Mouse (Mus musculus) forebrain, embryonic 15.5 days (tissue): Measurements from ENCODE around the gene E130311K13Rik. TPM values are rescaled to one million over a fixed set of nuclear protein-coding genes. Genes with fewer than 3 reads are reported as not detected.

Source experiments
- ATAC-seq: fragments of 200-750 bp; cut with Nextera tagmentation; replicated peaks from 2 replicates; pipeline ENCODE4 v1.8.0; 2017; ENCODE audit warnings: mild to moderate bottlenecking, moderate TSS enrichment, moderate library complexity
- H3K27ac ChIP-seq: fragments of 300-500 bp; sonication (generic); replicated peaks from 2 replicates; pipeline ENCODE4 v1.5.1; 2015; ENCODE audit warnings: mild to moderate bottlenecking, inconsistent platforms
- H3K27me3 ChIP-seq: fragments of 300-500 bp; sonication (generic); 2 replicates; pipeline ENCODE4 v1.6.1; 2015; ENCODE audit warnings: inconsistent platforms
- H3K36me3 ChIP-seq: fragments of 300-500 bp; sonication (generic); 2 replicates; pipeline ENCODE4 v1.6.1; 2015; ENCODE audit warnings: mild to moderate bottlenecking, inconsistent platforms
- H3K4me1 ChIP-seq: fragments of 300-500 bp; sonication (generic); 2 replicates; pipeline ENCODE4 v1.6.1; 2015; ENCODE audit warnings: inconsistent platforms
- H3K4me2 ChIP-seq: fragments of 300-500 bp; sonication (generic); replicated peaks from 2 replicates; pipeline ENCODE4 v1.6.1; 2015; ENCODE audit warnings: mild to moderate bottlenecking, inconsistent platforms
- H3K4me3 ChIP-seq: fragments of 300-500 bp; sonication (generic); 2 replicates; pipeline ENCODE4 v1.5.1; 2015; ENCODE audit warnings: mild to moderate bottlenecking, inconsistent platforms
- H3K9ac ChIP-seq: fragments of 300-500 bp; sonication (generic); replicated peaks from 2 replicates; pipeline ENCODE4 v1.6.1; 2015; ENCODE audit warnings: mild to moderate bottlenecking, inconsistent platforms
- H3K9me3 ChIP-seq: fragments of 300-500 bp; sonication (generic); 2 replicates; pipeline ENCODE4 v1.6.1; 2016; ENCODE audit warnings: inconsistent platforms
- whole genome bisulfite sequencing: fragments of 180-500 bp; shearing (Covaris S2); methylation state at CpG from one replicate; pipeline ENCODE4 v1.1.7; 2015; ENCODE audit warnings: mixed read lengths; 5-methylcytosine and 5-hydroxymethylcytosine counted together
- polyA plus RNA-seq: library from polyadenylated mRNA; unstranded; fragments of >200 nt; fragmentation: Nextera tagmentation; extraction: Ambion mirVana; gene quantifications from 2 replicates; pipeline ENCODE4 v1.2.1, GENCODE M21; 2015

The E130311K13Rik gene
- polyA plus RNA-seq = 6.6 TPM in 2 replicates

DNA sequence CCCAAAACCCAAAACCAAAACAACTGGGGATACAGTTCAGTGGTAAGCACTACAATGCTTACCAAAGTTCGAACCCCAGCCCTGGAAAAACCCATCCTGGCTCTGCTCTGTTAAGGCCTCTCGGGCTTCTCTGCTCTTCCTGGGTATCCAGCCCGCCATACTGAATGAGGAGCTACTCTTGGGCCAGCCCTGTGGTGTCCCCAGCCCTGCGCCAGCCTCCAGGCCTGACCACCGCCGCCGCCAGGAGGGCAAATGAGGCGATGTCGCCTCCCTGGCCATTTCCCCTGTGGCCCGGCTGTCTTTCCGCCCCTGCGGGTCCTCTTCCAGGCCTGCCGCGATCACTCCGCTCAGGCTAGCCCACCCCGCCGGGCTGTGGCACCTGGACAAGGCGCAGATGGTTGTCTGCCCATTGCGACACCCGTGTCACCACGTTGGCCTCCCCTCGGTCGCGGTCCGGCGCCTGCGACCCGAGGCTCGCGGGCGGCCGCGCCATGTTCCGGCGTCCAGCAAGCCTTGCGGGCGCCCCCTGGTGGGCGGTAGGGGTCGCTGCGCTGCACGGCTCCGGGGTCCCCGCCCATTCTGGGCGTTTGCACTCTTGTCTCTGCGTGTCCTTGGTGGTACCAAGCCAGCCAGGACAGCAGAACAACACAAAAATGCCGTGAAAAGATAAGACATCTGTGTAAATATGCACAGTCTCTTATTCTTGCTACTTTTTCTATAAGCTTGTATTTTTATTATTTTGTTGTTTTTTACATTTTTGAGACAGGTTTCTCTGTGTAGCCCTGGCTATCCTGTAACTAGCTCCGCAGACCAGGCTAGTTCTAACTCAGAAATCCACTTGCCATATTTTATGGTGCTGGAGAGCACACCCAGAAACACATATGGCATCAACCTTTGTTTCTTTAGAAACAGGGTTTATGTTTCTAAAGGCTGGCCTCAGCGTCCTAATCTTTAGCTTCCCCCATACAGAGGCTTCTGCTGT lies at the start of gene E130311K13Rik:
TSS of gene E130311K13Rik (minus strand) at position 595 of the 982 bp plus-strand sequence.
- WGBS = 5% methylated on average over 46 of the region's 48 CpGs
- no peaks in the 10 kb centered on the region for H3K27me3 ChIP-seq

GRCm38 (mm10) chr3:63977895-63978294 lies 48.6 kb upstream of the E130311K13Rik start:
- Histone ChIP-seq H3K4me3 (no peak overlapping the region), H3K9ac (no peak overlapping the region), H3K4me2 (peak overlapping the region; percentile 57), H3K27me3 (no peaks in the 10 kb centered on the region), H3K4me1 (peaks cover 27% of the 10 kb centered on the region), H3K9me3 (no peaks in the 10 kb centered on the region), H3K36me3 (peaks cover 17% of the 10 kb centered on the region; the same call in 1 of the 2 replicates), H3K27ac (no peak overlapping the region)
- no peak for ATAC-seq
- WGBS = 74% methylated on average over 4 of the region's 4 CpGs

More for the DNA sequence above, at the start of gene E130311K13Rik:
- peak within 1 kb of the TSS; percentile 70 for H3K27ac ChIP-seq
- peak within 1 kb of the TSS; percentile 96 for H3K9ac ChIP-seq
- H3K36me3 ChIP-seq = no peaks in the 10 kb centered on the region
- peak within 1 kb of the TSS; percentile 86 for H3K4me3 ChIP-seq
- peak; percentile 96 for ATAC-seq
- H3K4me2 ChIP-seq = peak within 1 kb of the TSS; percentile 75
- no peaks in the 10 kb centered on the region for H3K4me1 ChIP-seq
- no peaks in the 10 kb centered on the region for H3K9me3 ChIP-seq

DNA sequence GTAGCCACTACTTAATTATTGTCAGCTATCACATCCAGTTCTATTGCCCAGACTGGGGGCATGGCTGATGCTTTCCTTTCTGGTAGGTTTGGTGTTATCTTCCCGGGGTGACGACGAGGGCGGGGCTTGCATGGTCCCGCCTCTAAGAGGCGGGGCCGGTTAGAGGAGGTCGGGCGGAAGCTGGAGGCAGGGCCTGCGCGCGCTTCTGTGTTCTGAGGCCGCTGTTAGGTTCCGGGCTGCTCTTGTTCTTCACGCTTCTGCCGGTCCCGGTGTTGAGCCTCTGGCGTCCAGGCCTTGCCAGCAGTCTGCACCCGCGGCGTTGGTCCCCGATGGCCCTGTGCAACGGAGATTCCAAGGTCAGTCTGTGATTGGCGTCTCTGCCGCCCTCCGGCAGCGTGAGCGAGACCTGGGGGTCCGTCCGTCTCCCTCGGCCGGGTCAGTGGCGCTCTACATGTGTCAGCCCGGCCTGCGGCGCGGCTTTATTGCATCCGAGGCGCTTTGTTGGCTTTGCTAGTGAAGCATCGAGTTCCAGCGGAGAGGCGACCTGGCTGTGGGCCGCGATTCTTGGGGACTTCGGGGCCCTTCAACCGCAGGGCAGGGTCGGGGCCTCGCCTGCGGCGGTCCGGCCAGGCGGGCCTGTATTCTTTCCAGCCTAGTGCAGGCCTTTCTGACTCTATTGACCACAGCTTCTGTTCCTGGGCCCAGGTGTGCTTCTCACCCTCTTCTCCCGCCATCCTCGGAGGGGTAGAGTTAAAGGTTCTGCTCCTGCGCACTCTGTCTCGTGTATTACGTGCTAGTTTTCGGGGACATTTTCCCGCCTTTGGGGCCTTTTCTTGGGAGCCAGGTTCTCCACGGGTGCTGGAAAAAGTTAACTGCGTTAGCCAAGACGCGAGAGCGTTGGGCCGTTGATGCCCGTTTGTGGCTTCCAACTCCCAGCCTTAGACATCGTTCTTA lies 47.0 kb upstream of the E130311K13Rik start, which contains the start of gene Gmps:
TSS of gene Gmps (plus strand) at position 152 of the 954 bp plus-strand sequence.
- Histone ChIP-seq H3K36me3 (peaks cover 7% of the 10 kb centered on the region; the same call in 1 of the 2 replicates), H3K9ac (peak within 1 kb of the TSS; percentile 84), H3K4me3 (peak within 1 kb of the TSS; percentile 77), H3K4me2 (peak within 1 kb of the TSS; percentile 57), H3K27ac (peak within 1 kb of the TSS; percentile 81), H3K27me3 (no peaks in the 10 kb centered on the region), H3K9me3 (no peaks in the 10 kb centered on the region), H3K4me1 (peaks cover 27% of the 10 kb centered on the region)
- peak; percentile 100 for ATAC-seq
- under 1% methylated on average over 67 of the region's 67 CpGs for WGBS

DNA sequence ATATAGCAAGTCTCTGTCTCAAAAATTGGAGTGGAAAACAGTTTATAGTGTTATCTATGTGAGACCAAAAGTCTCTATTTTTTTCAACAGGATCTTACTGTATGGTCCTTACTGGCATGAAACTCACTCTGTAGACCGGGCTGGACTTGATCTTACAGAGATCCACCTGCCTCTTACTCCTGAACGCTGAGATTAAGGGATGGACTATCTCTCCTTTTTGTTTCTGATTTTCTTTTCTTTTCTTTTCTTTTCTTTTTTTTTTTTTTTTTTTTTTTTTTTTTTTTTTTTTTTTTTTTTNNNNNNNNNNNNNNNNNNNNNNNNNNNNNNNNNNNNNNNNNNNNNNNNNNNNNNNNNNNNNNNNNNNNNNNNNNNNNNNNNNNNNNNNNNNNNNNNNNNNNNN lies 36.7 kb upstream of the E130311K13Rik start:
- Histone ChIP-seq H3K27ac (no peak overlapping the region), H3K36me3 (no peaks in the 10 kb centered on the region), H3K9me3 (no peaks in the 10 kb centered on the region), H3K4me3 (no peak overlapping the region), H3K27me3 (peaks cover 13% of the 10 kb centered on the region; the same call in 1 of the 2 replicates), H3K9ac (no peak overlapping the region), H3K4me1 (peaks cover 30% of the 10 kb centered on the region), H3K4me2 (no peak overlapping the region)
- 74% methylated on average over 2 of the region's 2 CpGs for WGBS
- no peak for ATAC-seq

GRCm38 (mm10) chr3:63964922-63965249 lies 35.6 kb upstream of the E130311K13Rik start:
- Histone ChIP-seq H3K27me3 (peaks cover 13% of the 10 kb centered on the region; the same call in 1 of the 2 replicates), H3K36me3 (no peaks in the 10 kb centered on the region), H3K27ac (peak overlapping the region; percentile 92), H3K4me2 (peak overlapping the region; percentile 83), H3K4me3 (peak overlapping the region; percentile 92), H3K9ac (no peak overlapping the region), H3K4me1 (peaks cover 32% of the 10 kb centered on the region), H3K9me3 (no peaks in the 10 kb centered on the region)
- WGBS = 81% methylated on average over 6 of the region's 6 CpGs
- no peak for ATAC-seq

DNA sequence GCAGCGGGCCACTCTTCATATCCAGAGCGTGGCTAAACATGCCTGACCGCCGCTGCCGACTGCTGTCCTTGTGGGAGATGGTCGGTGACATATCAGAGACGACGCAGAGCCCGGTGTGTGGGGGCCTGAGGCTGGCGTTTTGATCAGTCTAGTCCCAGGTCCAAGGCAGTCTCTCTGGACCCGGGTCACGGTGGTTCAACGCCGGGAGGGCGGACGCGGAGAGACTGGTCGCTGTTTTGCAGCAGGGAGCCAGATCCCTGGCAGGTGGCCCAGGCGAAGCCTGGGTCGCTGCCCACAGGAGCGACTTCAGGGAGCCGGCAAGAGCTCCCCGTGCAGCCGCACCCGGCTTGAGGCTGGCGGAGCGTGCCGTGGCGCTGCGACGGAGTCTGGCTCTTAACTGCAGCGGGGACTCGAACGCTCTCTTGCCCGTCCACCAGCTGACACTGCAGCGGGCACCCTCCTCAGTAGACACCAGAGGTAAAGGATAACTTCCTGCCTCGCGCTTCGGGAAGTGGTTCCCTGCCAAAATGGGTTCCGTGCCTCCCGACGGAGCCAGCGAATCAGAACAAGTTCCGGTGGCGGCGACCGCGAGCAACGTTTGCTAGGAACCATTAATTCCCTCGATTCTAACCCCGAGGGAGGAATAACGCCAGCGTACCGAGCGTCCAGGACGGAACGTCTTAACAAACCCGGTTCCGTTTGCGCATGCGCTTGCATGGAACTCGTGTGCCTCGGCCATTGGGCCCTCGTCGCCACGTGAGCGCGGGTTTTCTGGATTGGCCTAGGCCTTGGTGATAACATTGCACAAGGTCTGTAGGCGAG lies 35.0 kb upstream of the E130311K13Rik start, which contains the start of gene Slc33a1:
TSS of gene Slc33a1 (minus strand) at position 669 of the 822 bp plus-strand sequence.
- peak; percentile 98 for ATAC-seq

GRCm38 (mm10) chr3:63963421-63964099 lies 34.3 kb upstream of the E130311K13Rik start:
- peaks cover 37% of the 10 kb centered on the region for H3K4me1 ChIP-seq
- WGBS = 8% methylated on average over 25 of the region's 25 CpGs
- no peak for ATAC-seq

More for the DNA sequence above, 35.0 kb upstream of the E130311K13Rik start, which contains the start of gene Slc33a1:
- Histone ChIP-seq H3K27ac (peak within 1 kb of the TSS; percentile 92), H3K4me1 (peaks cover 36% of the 10 kb centered on the region), H3K27me3 (peaks cover 13% of the 10 kb centered on the region; the same call in 1 of the 2 replicates), H3K9me3 (no peaks in the 10 kb centered on the region), H3K4me2 (peak within 1 kb of the TSS; percentile 83), H3K36me3 (no peaks in the 10 kb centered on the region), H3K9ac (peak within 1 kb of the TSS; percentile 74), H3K4me3 (peak within 1 kb of the TSS; percentile 92)
- WGBS = under 1% methylated on average over 69 of the region's 69 CpGs

DNA sequence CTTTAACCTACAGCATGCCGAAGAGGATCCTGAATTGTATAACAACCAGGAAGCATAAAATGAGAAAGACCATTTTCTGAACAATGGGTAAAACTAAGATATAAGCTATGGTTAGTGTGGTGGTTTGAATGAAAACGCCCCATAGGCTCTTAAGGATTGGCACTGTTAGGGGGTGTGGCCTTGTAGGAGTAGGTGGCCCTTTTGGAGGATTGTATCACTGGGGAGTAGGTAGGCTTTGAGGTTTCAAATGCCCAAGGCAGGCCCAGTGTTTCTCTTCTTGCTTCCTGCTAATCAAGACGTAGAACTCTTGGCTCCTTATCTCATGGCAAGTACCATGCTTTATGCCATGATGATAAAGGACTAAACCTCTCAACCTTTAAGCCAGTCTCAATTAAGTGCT lies 20.6 kb upstream of the E130311K13Rik start:
- no peaks in the 10 kb centered on the region for H3K27me3 ChIP-seq
- no peak overlapping the region for H3K27ac ChIP-seq
- WGBS = 77% methylated on average over 3 of the region's 3 CpGs
- ATAC-seq = no peak
- H3K4me1 ChIP-seq = no peaks in the 10 kb centered on the region
- H3K36me3 ChIP-seq = peaks cover 3% of the 10 kb centered on the region; the same call in 1 of the 2 replicates
- H3K9me3 ChIP-seq = no peaks in the 10 kb centered on the region
- no peak overlapping the region for H3K4me2 ChIP-seq
- no peak overlapping the region for H3K9ac ChIP-seq
- no peak overlapping the region for H3K4me3 ChIP-seq

More at GRCm38 (mm10) chr3:63963421-63964099, 34.3 kb upstream of the E130311K13Rik start:
- Histone ChIP-seq H3K9me3 (no peaks in the 10 kb centered on the region), H3K9ac (peak overlapping the region; percentile 74), H3K27me3 (peaks cover 12% of the 10 kb centered on the region; the same call in 1 of the 2 replicates), H3K4me2 (peak overlapping the region; percentile 83), H3K4me3 (peak overlapping the region; percentile 92), H3K36me3 (no peaks in the 10 kb centered on the region), H3K27ac (peak overlapping the region; percentile 92)

DNA sequence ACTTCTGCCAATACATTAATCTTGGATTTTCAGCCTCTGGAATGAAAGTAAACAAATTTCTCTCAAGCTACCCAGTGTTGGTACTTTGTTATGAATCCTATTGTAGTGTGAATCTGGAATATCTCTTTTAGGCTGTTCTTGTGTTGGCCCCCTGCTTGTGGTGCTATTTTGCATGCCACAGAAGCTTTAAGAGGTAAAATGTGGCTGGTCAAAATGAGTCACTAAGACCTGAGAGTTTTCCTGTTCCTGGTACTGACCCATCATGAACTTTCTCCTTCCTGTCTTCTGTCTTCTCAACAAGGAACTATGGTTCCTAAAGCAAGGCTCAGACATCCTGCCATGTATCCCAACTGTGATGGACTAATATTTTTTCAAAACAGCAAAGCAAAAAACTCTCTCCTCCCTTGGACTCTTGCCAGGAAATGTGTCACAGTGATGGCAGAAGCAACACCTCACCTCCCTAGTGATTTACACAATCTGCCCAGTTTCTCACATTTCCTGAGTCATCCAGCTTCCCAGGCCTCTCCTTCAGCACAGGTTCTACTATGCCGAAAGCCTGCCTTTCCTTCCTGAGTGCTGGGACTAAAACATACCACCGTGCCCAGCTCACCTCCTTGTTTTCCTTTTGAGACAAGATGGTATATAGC lies 12.1 kb upstream of the E130311K13Rik start:
- Histone ChIP-seq H3K4me1 (no peaks in the 10 kb centered on the region), H3K27me3 (no peaks in the 10 kb centered on the region), H3K9me3 (no peaks in the 10 kb centered on the region), H3K4me2 (no peak overlapping the region), H3K36me3 (peaks cover 12% of the 10 kb centered on the region), H3K27ac (no peak overlapping the region), H3K4me3 (no peak overlapping the region), H3K9ac (no peak overlapping the region)
- WGBS = 64% methylated on average over 2 of the region's 2 CpGs
- ATAC-seq = peak; percentile 69; the same call in 1 of the 2 replicates

GRCm38 (mm10) chr3:63938928-63939327 lies 9.7 kb upstream of the E130311K13Rik start:
- no peak overlapping the region for H3K4me3 ChIP-seq
- H3K9ac ChIP-seq = no peak overlapping the region
- 83% methylated on average over 2 of the region's 2 CpGs for WGBS
- no peaks in the 10 kb centered on the region for H3K4me1 ChIP-seq
- no peaks in the 10 kb centered on the region for H3K27me3 ChIP-seq
- 0 out of 2 replicates have a peak, but pooled peaks cover 2% of the 10 kb centered on the region for H3K36me3 ChIP-seq
- no peak overlapping the region for H3K4me2 ChIP-seq
- no peak for ATAC-seq
- no peaks in the 10 kb centered on the region for H3K9me3 ChIP-seq
- no peak overlapping the region for H3K27ac ChIP-seq
